Mouse (Mus musculus): ENCODE results near the gene Armcx1.
"Not testable (repeated sequence)": the region's sequence is repeated elsewhere in the genome, so short reads cannot be mapped to it uniquely, and the experiment has no call there.

Armcx1 gene

GRCm38 (mm10) chrX:134763428-134764198, 45.9 kb downstream of the Armcx1 start:
- DNase-seq: not testable (repeated sequence)

Measured in lung, postnatal 10 days (tissue).